Mouse (Mus musculus) heart, postnatal 4 days (tissue): ENCODE measurements around the gene Csnk2b. TPM values are rescaled to one million over a fixed set of nuclear protein-coding genes. Genes with fewer than 3 reads are reported as not detected.
"Not testable (repeated sequence)": the region's sequence is repeated elsewhere in the genome, so short reads cannot be mapped to it uniquely, and the experiment has no call there.

ENCODE experiments used
- DNase-seq: peaks from one replicate; pipeline ENCODE4 v3.0.0; 2021
- total RNA-seq, 2 experiments: library from RNA; stranded (reverse); gene quantifications; 2 replicates each; pipeline ENCODE4 v1.2.3; 2021

The Csnk2b gene
- total RNA-seq, 2 experiments from 2014 or later = 189 to 196 TPM

DNA sequence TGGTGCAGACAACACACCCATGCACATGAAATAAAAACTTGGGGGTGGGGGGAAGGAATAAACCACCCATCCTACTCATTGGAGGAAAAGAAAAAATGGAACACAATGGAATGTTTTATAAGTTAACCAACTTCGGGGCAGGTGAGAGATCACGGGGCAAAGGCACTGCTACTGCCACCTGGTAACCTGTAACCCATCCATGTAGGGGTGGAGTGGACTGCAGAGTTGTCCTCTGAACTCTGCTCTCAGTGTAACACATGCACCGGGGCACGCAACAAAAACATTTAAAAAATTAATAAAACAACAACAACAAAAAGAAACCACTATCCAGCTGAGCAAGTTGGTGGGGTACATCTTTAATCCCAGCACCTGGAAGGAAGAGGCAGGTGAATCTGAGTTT, 30.3 kb upstream of the Csnk2b start:
- DNase-seq = no peak

- no peak for DNase-seq
Observed at GRCm38 (mm10) chr17:35147922-35148639, 26.2 kb upstream of the Csnk2b start.

DNA sequence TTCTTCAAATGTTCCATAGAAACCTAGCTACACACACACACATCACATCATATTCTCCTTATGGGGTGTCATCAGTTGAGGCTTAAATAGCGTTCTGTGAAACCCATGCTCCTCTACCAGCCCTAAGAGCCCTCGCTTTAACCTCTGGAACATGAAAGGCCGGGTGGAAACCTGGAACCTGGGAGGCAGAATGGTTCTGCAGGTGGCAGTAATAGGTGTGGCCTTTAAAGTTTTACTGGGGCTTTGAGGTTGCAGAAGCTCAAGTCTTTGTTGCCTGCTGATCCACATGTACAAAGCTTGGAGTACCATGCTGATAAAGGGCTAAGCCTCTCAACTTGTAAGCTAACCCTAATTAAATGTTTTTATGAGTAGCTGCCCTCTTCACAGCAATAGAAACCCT, 25.5 kb upstream of the Csnk2b start:
- DNase-seq = no peak

DNA sequence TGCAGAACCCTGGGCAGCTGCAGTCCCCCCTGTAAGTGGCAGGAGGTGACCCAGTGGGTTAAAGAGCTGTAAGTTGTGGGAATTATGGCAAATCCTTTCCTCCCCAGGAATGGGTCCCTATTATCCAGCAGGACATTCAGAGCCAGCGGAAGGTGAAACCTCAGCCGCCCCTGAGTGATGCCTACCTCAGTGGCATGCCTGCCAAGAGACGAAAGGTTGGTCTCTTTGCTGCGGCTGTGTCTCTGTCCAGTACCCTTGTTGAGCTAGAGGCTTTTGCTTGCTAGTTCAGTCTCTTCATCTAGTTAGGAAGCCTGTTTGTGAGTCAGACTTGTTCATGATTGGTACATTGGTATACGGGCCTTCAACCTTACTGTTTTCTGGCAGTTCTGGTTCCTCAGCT, 24.3 kb upstream of the Csnk2b start:
- DNase-seq = no peak

DNA sequence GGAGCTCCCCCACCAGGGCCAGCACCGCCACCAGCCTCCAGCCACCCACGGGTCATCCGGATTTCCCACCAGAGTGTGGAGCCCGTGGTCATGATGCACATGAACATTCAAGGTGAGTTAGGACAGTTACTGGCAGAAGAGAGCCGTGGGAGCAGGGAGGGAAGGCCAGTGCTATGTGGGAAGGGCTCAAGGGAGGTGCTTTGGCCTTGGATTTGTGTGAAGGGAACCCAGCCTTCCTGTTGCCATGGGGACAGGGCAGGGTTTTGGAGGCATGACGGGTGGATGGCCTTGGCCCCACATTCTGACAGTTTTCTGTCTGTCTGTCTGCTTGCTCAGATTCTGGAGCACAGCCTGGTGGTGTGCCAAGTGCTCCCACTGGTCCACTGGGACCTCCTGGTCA, 20.1 kb upstream of the Csnk2b start:
- no peak for DNase-seq

GRCm38 (mm10) chr17:35140490-35140996, 18.7 kb upstream of the Csnk2b start:
- DNase-seq = no peak

DNA sequence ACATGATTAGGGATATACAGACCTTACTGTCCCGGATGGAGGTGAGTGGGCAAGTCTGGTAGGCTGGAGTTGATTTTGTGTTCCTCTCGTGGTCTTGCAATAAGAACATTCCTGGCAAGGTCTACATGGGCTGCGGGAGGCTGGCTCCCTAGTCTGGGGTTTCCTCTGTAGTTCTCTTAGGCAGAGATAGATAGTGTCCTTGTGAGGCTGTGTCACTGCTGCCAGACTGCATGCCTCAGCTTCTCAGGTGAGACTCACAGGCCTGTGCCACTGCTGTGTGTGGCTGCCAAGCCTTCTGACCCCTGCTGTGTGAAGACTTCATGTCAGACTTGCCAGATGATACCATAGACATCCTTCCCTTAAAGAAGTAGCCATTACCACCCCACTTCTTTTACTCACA, 17.4 kb upstream of the Csnk2b start:
- no peak for DNase-seq

- no peak for DNase-seq
Observed at GRCm38 (mm10) chr17:35135591-35136320, 13.9 kb upstream of the Csnk2b start.

DNA sequence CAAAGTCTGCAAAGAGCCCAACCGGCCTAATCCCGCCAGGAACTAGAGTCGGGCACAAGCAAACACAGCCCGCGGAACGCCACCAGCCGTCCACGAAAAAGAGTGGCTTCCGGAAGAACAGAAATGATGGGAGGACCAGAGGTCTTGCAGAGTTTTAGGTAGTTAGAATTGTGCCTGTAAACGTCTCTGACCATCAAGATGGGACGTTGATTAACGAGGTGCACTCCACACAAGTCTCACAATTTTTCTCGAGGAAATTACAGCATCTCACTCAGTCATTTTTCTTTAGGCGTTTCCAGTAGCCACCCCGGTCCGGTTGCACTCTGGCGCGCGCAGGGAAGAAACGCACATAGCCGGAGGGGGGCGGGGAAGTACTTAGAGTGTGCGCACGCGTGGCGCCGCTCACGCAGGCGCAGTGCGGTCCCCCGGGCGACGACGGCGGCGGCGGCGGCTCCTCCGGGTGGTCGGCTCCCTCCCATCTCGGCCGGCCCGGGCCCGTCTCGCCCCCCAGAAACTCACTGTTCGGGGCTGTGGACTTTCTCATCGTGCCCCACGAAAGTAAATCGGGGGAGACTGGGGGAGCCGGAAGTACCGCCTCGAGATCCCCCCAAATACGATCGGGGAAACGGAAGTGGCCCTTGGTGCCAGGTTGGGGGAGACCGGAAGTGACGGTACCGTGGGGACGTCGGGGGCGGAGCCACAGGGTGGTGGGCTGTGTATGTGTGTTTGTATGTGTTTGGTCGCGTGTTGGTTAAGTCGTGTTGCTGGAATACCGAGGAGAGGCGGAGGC, 13.1 kb upstream of the Csnk2b start, which contains the start of gene Bag6:
Gene Bag6 (plus strand): TSS at position 378 of the 790 bp plus-strand sequence.
- peak; percentile 95 for DNase-seq

- DNase-seq = no peak
Observed at GRCm38 (mm10) chr17:35133517-35133916, 11.7 kb upstream of the Csnk2b start.

DNA sequence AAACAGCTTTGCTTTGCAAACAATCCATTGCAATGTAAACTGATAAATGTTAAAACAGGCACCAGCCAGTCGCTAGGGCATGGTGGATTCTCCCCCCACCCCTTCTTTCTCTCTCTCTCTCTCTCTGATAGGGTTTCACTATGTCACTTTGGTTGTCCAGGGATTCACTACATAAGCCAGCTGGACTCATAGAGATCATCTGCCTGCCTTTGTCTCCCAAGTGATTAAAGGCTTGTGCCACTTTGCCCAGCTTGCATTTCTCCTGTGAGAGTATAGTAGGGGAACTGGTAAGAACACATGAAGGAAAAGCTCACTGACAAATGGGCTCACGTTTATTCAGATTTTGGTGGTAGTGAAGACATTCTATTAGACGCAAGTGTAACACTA, 10.3 kb upstream of the Csnk2b start:
- no peak for DNase-seq

DNA sequence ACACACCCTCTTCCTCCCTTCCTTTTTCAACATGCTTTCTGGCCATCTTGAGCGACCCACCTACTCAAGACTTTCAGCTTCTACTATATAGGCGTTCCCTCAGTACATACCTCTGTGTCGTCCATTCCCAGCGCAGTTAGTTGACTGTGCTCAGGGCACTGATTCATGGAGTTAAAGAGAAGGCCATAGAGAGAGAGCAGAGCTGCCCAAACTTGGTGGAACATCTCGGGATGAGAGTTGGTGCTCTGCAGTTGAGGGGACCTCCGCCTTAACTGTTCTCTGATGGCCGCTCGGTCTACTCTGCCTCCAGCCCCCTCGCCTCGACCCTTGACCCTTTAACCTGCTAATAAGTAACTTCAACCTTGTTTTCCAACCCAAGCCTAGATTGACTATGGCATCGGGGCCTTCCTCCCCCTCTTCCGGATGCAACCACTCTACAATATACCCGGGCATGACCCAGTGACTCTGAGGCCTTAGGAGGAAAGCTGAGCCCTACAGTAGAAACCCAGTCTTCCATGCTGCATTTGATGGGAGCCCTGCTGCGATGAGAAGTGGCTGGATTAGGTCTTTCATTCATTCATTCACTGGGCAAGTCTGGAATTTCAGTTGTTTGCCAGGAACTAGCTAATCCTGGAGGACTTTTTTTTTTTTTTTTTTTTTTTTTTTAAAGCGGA, 9.8 kb upstream of the Csnk2b start, which contains the start of gene Apom:
Gene Apom (minus strand): TSS at position 551 of the 674 bp plus-strand sequence.
- no peak for DNase-seq

GRCm38 (mm10) chr17:35131038-35131437, 9.2 kb upstream of the Csnk2b start:
- no peak for DNase-seq

GRCm38 (mm10) chr17:35128996-35129395, 7.1 kb upstream of the Csnk2b start:
- DNase-seq = no peak

DNA sequence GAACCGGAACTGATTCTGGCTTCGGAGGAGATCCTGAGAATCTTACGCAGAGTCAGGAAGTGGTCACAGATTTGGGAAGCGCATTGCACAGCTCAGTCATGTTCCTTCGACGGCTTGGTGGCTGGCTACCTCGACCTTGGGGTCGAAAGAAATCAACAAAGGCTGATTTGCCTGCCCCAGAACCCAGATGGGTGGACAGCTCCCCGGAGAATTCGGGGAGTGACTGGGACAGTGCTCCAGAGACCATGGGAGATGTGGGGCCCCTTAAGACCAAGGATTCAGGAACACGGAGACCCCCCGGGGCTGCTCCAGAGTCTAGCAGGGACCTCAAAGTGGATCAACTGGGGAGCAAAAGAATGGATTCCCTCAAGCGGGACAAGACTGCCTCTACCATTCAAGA, 5.2 kb upstream of the Csnk2b start:
- DNase-seq = no peak

DNA sequence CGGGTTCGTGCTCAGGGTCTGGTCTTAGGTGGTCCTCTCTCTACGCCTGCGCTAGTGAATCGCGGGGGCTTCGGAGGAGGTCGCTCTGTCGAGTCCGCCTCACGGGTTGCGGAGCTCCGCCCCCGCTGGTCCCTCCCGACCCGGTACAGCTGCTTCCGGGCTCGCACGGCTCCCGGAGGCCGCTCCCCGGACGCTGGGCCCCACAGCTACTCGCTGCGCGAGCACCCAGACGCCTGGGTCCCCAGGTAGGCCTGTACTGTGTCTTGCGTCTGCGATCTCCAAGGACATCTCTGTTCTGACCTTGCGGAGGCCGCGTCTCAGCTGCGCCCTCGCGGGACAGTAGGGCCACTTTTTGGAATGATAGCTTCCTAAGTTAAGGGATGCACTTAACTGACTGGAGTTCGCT, 4.4 kb upstream of the Csnk2b start, which contains the start of gene D17H6S53E:
Gene D17H6S53E (plus strand): TSS at position 168 of the 406 bp plus-strand sequence.
- DNase-seq = peak; percentile 81

DNA sequence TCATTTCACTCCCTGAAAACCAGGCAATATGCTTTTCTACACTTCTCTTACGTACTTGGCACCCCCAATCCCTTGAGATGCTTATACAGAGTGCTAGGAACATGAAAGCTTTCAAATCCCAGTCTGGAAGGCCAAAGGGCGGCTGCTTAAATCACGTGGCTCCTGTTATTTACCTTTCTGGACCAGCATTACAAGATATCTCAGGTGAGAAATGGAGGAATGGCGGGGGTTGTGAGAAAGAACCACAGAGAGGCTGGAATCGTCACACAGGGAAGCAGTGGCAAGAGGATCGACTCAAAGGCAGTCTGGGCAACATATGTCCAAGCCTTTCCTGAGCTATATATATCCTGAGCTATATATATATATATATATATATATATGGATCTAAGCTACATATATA, 3.7 kb upstream of the Csnk2b start:
- DNase-seq = no peak

- DNase-seq = no peak
Observed at GRCm38 (mm10) chr17:35125081-35125480, 3.2 kb upstream of the Csnk2b start.

DNA sequence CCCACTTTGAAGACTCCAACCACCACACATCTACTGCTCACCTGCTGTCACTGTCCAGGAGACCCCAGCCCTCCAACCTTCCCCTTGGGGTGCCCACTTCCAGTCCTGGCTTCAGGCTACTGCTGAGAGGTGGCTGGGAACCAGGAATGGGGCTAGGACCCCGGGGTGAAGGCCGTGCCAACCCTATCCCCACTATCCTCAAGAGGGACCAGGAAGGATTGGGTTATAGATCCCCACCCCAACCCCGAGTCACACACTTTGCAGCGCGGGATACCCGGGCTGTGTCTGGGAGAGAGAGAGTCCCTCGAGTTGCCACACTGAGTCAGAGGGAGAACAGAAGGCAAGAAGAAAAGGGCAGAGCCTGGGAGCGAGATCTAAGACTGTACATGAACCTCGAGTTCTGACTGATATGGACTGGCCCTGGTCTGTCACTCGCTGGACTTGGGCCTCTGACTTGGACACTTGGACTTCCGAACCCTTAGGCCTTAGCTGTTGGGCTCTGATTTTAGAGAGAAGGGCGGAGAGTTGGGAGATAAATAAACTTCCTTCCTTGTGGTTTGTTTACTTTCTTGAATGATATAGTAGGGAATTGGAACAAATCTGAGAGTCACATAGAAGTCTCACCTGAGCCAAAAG, 2.5 kb upstream of the Csnk2b start:
- DNase-seq = not testable (repeated sequence)

GRCm38 (mm10) chr17:35123287-35123686, 1.4 kb upstream of the Csnk2b start:
- DNase-seq = not testable (repeated sequence)

DNA sequence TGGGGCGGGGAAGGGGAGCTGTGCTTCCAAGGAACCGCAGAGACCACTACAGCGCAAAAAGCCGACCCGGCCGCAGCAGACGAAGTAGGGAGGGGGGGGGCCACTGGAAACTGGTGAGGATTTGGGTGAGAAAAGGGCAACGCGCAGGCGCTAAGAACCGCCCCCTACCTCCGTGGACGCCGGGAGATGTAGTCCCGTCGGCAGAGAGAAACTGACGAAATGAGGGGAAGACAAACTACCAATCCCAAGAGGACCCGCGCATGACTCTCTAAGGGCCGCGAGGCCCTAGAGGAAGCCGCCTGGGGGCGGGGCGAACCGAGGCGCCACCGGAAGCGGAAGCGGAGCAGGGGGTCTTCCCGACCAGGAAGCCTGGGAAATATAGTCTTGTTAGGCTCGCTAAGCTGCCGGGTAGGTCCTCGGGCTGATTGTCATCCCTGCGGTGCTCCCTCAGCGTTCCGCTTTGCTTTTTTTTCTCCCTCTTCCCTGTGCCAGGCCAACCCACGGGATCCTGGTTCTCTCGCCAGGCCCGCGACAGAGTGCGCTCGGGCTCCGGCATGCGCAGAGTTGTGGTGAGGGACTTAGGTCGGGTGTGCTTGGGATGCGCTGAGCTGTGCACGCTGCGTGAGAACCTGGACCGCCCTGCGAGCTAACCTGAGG, 582 bp downstream of the Csnk2b start, which contains the start of gene Gpank1:
Gene Gpank1 (plus strand): TSS at position 313 of the 657 bp plus-strand sequence.
- DNase-seq = peak; percentile 99
